Mouse (Mus musculus) c-Kit-negative CD71-positive TER-119-positive erythroid progenitor cells, embryonic 14.5 days (primary cell): ENCODE measurements around the gene Imp4.
A peak's percentile ranks its signal among the peaks of the same experiment; 100 is the strongest.

Experiments
- DNase-seq: peaks from one replicate; pipeline ENCODE4 v3.0.0-alpha.2; 2013; ENCODE audit warnings: low read depth, low spot score

Imp4 gene

DNA sequence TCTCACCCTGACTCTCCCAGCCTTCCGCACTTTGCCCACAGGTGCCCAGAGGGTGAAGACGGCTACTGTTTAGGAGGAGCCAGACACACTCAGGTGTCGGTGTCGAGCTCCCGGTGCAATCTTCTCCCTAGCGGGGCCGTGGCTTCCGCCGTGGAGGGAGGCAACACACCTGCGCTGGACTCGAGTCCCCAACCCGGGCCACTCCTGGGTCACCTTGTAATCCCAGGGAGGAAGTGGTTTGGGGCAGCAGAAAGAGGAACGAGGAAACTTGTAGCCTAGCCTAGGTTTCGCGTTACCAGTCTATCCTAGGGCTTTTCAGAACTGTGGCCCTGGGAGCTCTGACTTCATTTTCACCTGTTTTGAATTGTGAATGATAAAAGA, 20.4 kb downstream of the Imp4 start:
- no peak for DNase-seq

DNA sequence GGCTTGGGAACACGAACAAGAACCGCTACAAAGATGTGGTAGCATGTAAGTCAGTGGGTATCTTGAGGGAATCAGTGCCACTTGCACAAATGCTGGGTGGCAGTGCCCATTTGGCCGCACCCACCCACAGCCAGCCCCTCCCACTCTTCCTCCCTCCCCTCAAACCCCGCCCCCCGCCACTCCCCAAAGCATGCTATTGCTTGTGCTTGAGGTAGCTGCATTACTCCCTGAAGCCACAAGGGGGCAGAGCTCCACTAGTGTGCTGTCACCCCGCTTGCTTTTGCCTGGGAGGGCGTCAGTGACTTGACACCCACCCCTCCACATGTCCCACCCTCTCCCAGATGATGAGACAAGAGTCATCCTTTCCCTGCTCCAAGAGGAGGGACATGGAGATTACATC, 23.1 kb downstream of the Imp4 start:
- peak; percentile 43 for DNase-seq

DNA sequence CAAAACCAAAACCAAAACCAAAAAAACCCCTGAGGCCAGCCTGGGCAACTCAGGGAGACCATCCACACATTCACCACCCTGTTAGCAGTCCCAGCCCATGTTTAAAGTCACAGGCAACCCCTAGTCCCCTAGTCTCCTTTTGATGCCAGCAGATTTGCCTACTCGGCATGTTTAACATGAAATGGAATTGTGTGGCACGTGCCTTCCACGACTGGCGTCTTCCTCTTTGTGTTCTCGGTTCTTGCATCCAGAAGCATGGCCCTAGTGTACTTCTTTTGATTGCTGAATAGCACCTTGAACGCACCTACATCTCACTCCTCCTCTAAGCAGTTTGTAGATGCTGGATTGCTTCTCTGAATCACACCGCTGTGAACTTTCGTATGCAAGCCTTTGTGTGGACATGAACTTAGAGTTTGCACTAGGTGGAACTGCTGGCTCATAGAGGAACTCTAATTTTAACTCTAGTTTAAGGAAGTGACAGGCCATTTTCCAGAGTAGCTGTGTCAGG, 24.7 kb downstream of the Imp4 start:
- no peak for DNase-seq

DNA sequence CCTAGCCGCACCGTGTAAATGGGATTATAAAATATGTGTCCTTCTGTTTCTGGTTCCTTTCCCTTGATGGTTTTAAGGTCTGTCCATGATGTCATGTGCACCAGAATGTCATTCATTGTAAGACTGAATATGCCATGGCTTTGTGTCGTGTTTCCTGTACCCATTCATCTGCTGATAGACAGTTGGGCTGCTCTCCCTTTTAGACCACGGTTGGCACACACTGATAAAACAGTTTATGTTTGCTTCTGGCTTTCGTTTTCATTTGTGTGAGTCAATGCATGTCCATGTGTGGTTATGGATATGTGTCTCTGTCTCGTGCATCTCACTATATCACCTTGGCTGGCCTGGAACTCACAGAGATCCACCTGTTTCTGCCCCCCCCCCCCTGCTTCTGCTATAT, 25.8 kb downstream of the Imp4 start:
- no peak for DNase-seq

DNA sequence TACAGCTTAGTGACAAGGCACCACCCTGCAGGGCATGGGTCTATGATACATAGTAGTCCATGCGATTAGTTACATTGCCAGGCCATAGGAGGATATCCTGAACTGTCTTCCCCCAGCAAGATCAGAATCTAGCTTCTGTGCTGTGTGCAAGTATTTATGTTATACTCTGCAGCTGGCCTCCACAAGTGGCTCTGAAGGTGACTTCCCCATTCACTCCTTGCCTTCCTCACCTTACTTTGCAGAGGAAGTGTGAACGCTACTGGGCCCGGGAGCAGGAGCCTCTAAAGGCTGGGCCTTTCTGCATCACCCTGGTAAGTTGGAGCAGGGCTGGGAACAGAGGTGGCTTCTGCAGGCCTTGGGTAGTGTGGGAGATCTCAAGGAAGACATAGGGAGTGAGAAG, 28.4 kb downstream of the Imp4 start:
- no peak for DNase-seq

DNA sequence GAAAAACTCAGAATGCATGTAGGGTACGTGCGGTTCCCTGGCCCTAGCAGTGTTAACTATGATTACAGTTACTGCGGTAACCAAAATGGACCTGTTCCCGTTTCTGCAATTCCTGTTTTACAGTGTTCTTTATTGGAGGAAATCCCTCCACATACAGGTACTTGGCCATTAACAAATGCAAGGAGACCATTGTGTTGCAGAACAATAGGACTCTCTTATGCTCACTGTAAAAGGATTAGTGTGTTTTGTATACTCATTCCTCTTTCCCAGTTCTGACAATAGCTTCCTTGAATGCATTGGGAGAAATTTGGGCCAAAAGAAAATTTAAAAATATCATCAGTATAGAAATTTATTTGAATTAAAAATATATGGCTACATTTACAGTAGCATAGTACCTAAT, 28.8 kb downstream of the Imp4 start:
- no peak for DNase-seq

DNA sequence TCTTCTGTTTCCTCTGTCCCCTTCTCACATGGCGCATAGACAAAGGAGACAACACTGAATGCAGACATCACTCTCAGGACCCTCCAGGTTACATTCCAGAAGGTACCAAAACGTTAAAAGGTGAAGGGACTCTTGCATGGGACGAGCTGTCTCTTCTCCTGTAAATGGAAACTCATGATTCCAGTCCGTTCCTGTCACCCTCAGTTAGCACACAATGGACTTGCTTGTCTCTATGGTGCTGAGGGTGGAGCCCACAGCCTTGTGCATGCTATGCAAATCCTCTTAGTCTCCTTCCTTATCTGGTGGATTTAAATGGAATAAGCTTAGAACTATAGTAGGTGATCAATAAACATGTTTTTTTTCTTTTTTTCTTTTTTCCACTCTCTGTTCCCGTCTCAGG, 30.1 kb downstream of the Imp4 start:
- no peak for DNase-seq

- DNase-seq = no peak
These were observed 33.0 kb downstream of the Imp4 start for GRCm38 (mm10) chr1:34472427-34473300.

- DNase-seq = no peak
These were observed 39.4 kb downstream of the Imp4 start for GRCm38 (mm10) chr1:34478891-34479655.

- DNase-seq = no peak
These were observed 41.1 kb downstream of the Imp4 start for GRCm38 (mm10) chr1:34480801-34481200.

GRCm38 (mm10) chr1:34481920-34482669, 42.4 kb downstream of the Imp4 start:
- DNase-seq = no peak

DNA sequence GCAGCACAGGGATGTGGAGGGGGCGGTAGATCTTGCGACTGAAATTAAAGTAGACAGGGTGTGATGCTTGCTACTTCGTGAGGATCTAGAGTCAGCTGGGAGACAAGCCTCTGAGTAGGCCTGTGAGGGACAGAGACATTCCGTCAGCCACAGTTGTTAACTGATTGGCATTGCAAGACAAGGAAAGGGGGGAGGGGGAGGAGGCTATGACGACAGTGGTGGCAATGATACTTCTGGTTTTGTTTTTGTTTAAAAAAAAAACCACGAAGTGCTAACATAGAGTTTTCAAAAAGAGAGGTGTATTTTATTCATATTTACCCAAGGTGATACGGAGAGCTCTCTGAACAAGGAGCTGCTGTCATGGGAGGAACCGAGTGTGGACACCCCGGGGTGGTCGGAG, 44.8 kb downstream of the Imp4 start:
- DNase-seq = no peak

DNA sequence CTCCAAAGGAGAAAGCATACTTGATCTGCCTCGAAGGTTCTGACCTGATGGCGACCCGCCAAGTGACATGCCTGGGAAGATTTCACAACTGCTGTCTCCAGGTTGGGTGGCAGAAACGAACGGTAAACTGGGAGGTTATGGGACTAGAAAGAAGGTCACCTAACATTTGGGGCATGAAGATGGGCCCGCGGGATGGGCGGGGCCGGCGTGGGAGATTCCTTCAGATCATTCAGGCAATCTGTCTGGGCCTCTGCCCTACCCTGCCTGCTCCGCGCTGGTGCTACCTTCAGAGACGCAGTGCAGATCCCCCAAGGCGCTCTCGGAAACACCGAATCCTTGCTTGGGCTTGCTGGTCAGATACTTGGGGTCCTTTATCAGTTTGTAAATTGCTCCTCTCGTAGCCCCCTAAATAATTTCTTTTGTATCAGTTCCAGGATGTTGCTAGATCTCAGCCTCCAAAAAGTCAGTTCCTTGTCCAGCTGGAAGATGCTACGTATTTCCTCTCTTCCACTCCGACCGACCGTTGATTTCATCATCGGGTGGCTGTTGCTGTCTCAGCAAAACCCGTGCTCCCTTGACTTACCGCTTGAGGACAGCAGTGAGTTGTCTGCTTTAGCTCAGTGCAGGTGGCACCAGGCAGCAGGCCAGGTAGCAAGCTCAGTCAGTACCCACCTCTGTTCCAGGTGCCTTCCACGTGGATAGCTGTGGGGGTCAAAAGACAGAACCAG, 46.0 kb downstream of the Imp4 start:
- DNase-seq = no peak

DNA sequence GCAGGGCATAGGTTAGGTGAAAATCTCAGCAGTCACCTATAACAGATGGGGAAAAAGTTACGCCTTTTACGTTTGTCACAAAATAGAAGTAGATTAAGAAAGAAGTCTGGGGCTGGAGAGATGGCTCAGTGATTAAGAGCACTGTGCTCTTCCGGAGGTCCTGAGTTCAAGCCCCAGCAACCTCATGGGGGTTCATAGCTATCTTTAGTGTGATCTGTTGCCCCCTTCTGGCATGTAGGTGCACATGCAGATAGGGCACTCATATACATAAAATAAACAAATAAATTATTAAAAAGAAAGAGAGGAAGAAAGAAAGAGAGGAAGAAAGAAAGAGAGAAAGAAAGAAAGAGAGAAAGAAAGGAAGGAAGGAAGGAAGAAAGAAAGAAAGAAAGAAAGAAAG, 47.7 kb downstream of the Imp4 start:
- no peak for DNase-seq

DNA sequence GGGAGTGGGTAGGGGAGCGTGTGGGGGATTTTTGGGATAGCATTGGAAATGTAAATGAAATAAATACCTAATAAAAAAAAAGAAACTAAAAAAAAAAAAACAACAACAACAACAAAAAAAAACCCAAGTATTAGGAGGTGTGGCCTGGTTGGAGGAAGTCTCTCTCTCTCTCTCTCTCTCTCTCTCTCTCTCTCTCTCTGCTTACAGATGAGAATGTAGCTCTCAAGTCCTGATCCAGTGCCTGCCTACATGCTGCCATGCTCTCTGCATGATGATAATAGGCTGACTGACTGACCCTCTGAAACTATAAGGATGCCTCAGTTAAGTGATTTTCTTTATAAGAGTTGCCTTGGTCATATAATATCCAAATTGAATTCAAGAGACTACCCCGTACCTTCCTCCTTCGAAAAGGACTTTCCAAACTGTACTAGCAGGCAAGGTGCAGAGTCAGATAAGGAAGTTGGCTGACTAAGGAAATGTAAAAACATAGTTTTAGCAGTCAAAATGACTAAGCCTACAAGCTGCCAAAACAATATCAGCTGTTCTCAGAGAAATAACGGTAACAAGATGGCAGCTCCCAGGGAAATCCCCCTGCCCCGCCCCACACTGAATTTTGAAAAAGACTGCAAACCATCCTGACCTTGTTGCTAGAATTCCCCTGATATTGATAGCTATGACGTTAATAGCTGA, 50.3 kb downstream of the Imp4 start:
- no peak for DNase-seq

- no peak for DNase-seq
These were observed 51.8 kb downstream of the Imp4 start for GRCm38 (mm10) chr1:34491480-34491879.
